Mouse (Mus musculus): Measurements from ENCODE around the gene Hap1. TPM values are rescaled to one million over a fixed set of nuclear protein-coding genes. Genes with fewer than 3 reads are reported as not detected.
A peak's percentile ranks its signal among the peaks of the same experiment; 100 is the strongest.

The Hap1 gene
- polyA plus RNA-seq, 1 experiment, result 226 TPM

DNA sequence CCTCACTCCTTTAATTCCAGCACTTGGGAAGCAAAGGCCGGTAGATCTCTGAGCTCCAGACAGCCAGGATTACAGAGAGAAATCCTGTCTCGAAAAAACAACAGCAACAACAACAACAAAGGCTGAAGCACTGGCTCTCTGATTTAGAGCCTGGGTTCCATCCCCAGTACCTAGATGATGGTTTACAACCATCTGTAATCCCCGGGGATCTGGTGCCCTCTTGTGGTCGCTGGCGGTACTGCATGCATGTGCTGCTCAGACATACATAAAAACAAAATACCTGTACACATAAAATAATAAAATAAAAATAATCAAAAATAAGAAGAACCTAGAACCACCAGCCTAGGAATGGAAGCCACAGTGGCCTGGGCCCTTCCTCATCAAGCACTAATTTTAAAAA lies 55.6 kb downstream of the Hap1 start:
- peak; percentile 74 for DNase-seq (ENCODE audit: low read depth)
- TF ChIP-seq CTCF (IDR thresholded peaks at IDR 0.05; ENCODE audit: borderline replicate concordance, extremely low read depth, insufficient read depth, insufficient read length), result peak; percentile 95
- no peak for TF ChIP-seq POLR2A (IDR thresholded peaks at IDR 0.05; ENCODE audit: borderline replicate concordance, extremely low read depth, insufficient read depth, insufficient read length, poor library complexity, severe bottlenecking)

DNA sequence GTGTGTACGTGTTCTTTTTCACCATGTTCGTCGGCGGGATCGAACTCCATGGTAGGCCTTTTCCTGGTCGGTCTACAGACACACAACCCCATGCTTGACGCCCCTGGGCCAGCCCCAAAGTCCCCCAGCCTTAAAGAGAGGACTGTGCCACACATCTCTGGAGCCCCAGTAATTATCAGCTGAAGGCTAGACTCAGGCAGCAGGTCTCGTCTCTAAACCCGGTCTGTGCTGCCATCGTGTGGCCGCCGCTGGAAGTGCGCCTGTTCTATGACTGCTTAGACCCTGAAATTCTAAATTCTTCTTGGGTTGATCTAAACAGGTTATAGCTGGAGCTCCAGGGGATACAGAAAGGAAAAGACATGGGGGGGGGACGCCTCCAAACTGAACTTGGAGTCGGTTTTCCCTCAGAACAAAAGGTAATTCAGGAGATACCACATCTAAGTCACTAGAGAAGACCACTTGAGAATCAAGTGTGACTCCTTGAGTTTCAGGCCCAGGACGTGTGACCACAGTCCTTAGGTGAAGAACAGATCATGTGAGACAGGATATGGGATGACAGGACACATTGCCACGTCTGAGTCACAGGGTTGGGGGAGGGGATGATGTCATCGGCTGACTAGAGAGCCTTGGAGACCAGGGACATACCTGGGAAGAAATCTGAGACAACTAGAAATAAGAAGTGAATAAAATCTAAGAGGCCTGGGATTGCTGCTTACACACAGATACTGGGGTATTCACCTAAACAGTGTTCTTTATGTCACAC lies 57.5 kb downstream of the Hap1 start:
- DNase-seq (ENCODE audit: low read depth), result peak; percentile 82
- TF ChIP-seq CTCF (IDR thresholded peaks at IDR 0.05; ENCODE audit: borderline replicate concordance, extremely low read depth, insufficient read depth, insufficient read length) (peak; percentile 99), POLR2A (IDR thresholded peaks at IDR 0.05; ENCODE audit: borderline replicate concordance, extremely low read depth, insufficient read depth, insufficient read length, poor library complexity, severe bottlenecking) (no peak)

DNA sequence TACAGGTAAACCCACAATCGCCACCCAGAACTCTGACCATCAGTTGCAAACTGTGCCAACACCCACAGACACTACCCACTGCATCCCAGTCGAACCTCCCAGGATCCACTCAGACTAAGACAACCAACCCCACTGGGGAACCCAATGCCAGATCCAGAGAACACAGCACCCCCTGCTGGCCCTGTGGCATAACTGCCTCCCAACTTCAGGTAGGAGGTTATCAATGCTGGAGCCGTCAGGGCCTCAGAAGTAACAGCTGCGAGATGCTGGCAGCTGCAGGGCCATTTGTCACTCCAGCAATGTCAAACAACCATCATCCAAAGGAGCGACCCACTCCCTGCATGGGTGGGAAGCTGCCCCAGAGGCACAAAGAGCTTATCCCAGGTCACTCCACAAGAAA lies 58.1 kb downstream of the Hap1 start:
- TF ChIP-seq POLR2A (IDR thresholded peaks at IDR 0.05; ENCODE audit: borderline replicate concordance, extremely low read depth, insufficient read depth, insufficient read length, poor library complexity, severe bottlenecking), result no peak
- TF ChIP-seq CTCF (IDR thresholded peaks at IDR 0.05; ENCODE audit: borderline replicate concordance, extremely low read depth, insufficient read depth, insufficient read length), result peak; percentile 55; the same call in 1 of the 2 replicates
- DNase-seq (ENCODE audit: low read depth), result no peak

Other genes with a start within 250 kb of the Hap1 start
- not detected in 2 replicates for gene Krt13, start 234.6 kb downstream of the Hap1 start, polyA plus RNA-seq (2012; rRNA removed)
- gene Krt15, start 220.2 kb downstream of the Hap1 start, polyA plus RNA-seq (2012; rRNA removed), result 12.2 and 14.4 TPM in 2 replicates
- 5.4 and 6.3 TPM in 2 replicates for gene Krt19, start 207.5 kb downstream of the Hap1 start, polyA plus RNA-seq (2012; rRNA removed)
- 0.05 and 0.10 TPM in 2 replicates for gene Krt9, start 162.9 kb downstream of the Hap1 start, polyA plus RNA-seq (2012; rRNA removed)
- 22.8 and 36.6 TPM in 2 replicates for gene Krt14, start 148.6 kb downstream of the Hap1 start, polyA plus RNA-seq (2012; rRNA removed)
- gene Krt16, start 107.2 kb downstream of the Hap1 start, polyA plus RNA-seq (2012; rRNA removed), result 0.06 and 0.12 TPM in 2 replicates
- 2.1 and 6.1 TPM in 2 replicates for gene Krt17, start 95.1 kb downstream of the Hap1 start, polyA plus RNA-seq (2012; rRNA removed)
- gene Krt42, start 86.3 kb downstream of the Hap1 start, polyA plus RNA-seq (2012; rRNA removed), result 0.08 TPM in 1 of 2 replicates, not detected in the other
- 291 and 330 TPM in 2 replicates for gene Eif1, start 36.2 kb downstream of the Hap1 start, polyA plus RNA-seq (2012; rRNA removed)
- gene Gast, start 21.7 kb downstream of the Hap1 start, polyA plus RNA-seq (2012; rRNA removed), result 0.60 and 0.66 TPM in 2 replicates
- gene Jup, start 41.6 kb upstream of the Hap1 start, polyA plus RNA-seq (2012; rRNA removed), result 69.6 and 94.2 TPM in 2 replicates
- 20.2 and 21.1 TPM in 2 replicates for gene P3h4, start 58.7 kb upstream of the Hap1 start, polyA plus RNA-seq (2012; rRNA removed)
- 25.0 and 32.8 TPM in 2 replicates for gene Fkbp10, start 59.6 kb upstream of the Hap1 start, polyA plus RNA-seq (2012; rRNA removed)
- gene Nt5c3b, start 85.7 kb upstream of the Hap1 start, polyA plus RNA-seq (2012; rRNA removed), result 99.3 and 111 TPM in 2 replicates
- gene Klhl10, start 85.8 kb upstream of the Hap1 start, polyA plus RNA-seq (2012; rRNA removed), result 0.96 and 1.4 TPM in 2 replicates
- 5.4 and 10.7 TPM in 2 replicates for gene Klhl11, start 116.6 kb upstream of the Hap1 start, polyA plus RNA-seq (2012; rRNA removed)
- 189 and 209 TPM in 2 replicates for gene Acly, start 171.9 kb upstream of the Hap1 start, polyA plus RNA-seq (2012; rRNA removed)
- gene Ttc25, start 189.5 kb upstream of the Hap1 start, polyA plus RNA-seq (2012; rRNA removed), result 0.90 and 2.8 TPM in 2 replicates
- 18.1 and 22.4 TPM in 2 replicates for gene Cnp, start 218.8 kb upstream of the Hap1 start, polyA plus RNA-seq (2012; rRNA removed)